Mouse (Mus musculus) CH12.LX (cell line): ENCODE results near the gene Nebl.

Experiments
- CHD2 ChIP-seq: IDR thresholded peaks from 2 replicates; pipeline ENCODE4 v1.6.1; 2011; ENCODE audit warnings: low read length, improper control_type of control experiment
- CTCF ChIP-seq, 2 experiments: IDR thresholded peaks in 1 of 2; conservative IDR thresholded peaks in 1 of 2; 2 replicates each; pipeline ENCODE4 v1.5.1; 2011 to 2012; ENCODE audit warnings: low read depth in 2 of 2, low read length in 2 of 2, improper control_type of control experiment in 1 of 2, inconsistent platforms in 1 of 2, mild to moderate bottlenecking in 1 of 2, moderate library complexity in 1 of 2
- EP300 ChIP-seq: IDR thresholded peaks from 2 replicates; pipeline ENCODE4 v1.6.1; 2011; ENCODE audit warnings: low read length, improper control_type of control experiment
- GABPA ChIP-seq: IDR thresholded peaks from 2 replicates; pipeline ENCODE4 v1.6.1; 2012; ENCODE audit warnings: low read depth, low read length, improper control_type of control experiment, inconsistent platforms; ENCODE audit not compliant: insufficient replicate concordance
- HCFC1 ChIP-seq: IDR thresholded peaks from 2 replicates; pipeline ENCODE4 v1.6.1; 2012; ENCODE audit warnings: low read depth, mild to moderate bottlenecking, inconsistent platforms, low read length, improper control_type of control experiment
- MAX ChIP-seq: IDR thresholded peaks from 2 replicates; pipeline ENCODE4 v1.6.1; 2011; ENCODE audit warnings: low read length, improper control_type of control experiment
- MYC ChIP-seq: IDR thresholded peaks from 2 replicates; pipeline ENCODE4 v1.6.1; 2011; ENCODE audit warnings: low read depth, mild to moderate bottlenecking, improper control_type of control experiment, low read length
- POLR2A ChIP-seq: IDR thresholded peaks from 2 replicates; pipeline ENCODE4 v1.6.1; 2011; ENCODE audit warnings: low read depth, mild to moderate bottlenecking, improper control_type of control experiment, low read length
- POLR2AphosphoS2 ChIP-seq: IDR thresholded peaks from 2 replicates; pipeline ENCODE4 v1.6.1; 2011; ENCODE audit warnings: low read depth, low read length, improper control_type of control experiment
- SIN3A ChIP-seq: IDR thresholded peaks from 2 replicates; pipeline ENCODE4 v1.6.1; 2012; ENCODE audit warnings: low read length, improper control_type of control experiment, inconsistent platforms
- UBTF ChIP-seq: IDR thresholded peaks from 2 replicates; pipeline ENCODE4 v1.6.1; 2012; ENCODE audit warnings: low read depth, mild to moderate bottlenecking, inconsistent platforms, low read length, improper control_type of control experiment, moderate library complexity
- USF1 ChIP-seq: IDR thresholded peaks from 2 replicates; pipeline ENCODE4 v1.6.1; 2014; ENCODE audit warnings: low read depth, mild to moderate bottlenecking, inconsistent platforms, low read length, improper control_type of control experiment
- ZC3H11A ChIP-seq: IDR thresholded peaks from 2 replicates; pipeline ENCODE4 v1.6.1; 2012; ENCODE audit warnings: low read depth, mild to moderate bottlenecking, inconsistent platforms, low read length, improper control_type of control experiment

DNA sequence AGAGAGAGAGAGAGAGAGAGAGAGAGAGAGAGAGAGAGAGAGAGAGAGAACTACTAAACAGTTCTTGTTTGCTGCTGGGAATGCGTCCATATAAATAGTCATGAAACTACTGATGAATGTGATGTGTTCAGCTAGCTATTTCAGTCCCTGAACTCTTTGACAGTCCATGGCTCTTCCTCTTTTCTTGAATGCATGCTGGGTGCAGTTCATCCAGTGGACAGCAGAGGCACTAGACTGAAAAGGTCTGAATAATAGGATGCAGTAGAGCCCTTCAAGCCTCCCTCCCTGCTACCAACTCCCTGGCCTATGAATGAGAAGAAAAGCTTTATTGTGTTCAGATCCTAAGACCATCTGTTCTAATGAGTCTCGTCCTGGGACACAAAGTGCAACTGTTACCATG is 223.9 kb downstream of the Nebl start:
- TF ChIP-seq POLR2A (no peak), CTCF (conservative IDR thresholded peaks at IDR 0.05 in 1 of 2, IDR thresholded peaks at IDR 0.05 in 1 of 2; ENCODE audit: low read depth in 2 of 2, low read length in 2 of 2) (peak; percentile 39 to 46; a peak in 3 of 4 replicates), GABPA (no peak), CHD2 (no peak), MYC (no peak), HCFC1 (no peak), POLR2AphosphoS2 (no peak), UBTF (no peak), SIN3A (no peak), EP300 (no peak), ZC3H11A (no peak), MAX (no peak), USF1 (no peak)
